Mouse (Mus musculus) mouse embryonic stem cell (cell line): ENCODE measurements at regions not wholly inside any gene's neighbourhood (a gene's known extent, or its start where the extent isn't known, plus 50 kb on each side); places are given as distances from the start of the nearest gene placed in this dataset.

ENCODE experiments used
- in situ Hi-C, 2 experiments: fragments of 300-500 bp; cut with MboI; formaldehyde crosslinking; loops; 1 replicate in 1 of 2; 3 replicates in 1 of 2; pipeline ENCODE4 v1.14.3; 2019 to 2020; ENCODE audit warnings: low sequenced_read_pairs in 2 of 2, low pct_unique_long_range_greater_than_20kb in 1 of 2, mixed read lengths in 1 of 2; ENCODE audit not compliant: unreplicated experiment in 1 of 2

DNA sequence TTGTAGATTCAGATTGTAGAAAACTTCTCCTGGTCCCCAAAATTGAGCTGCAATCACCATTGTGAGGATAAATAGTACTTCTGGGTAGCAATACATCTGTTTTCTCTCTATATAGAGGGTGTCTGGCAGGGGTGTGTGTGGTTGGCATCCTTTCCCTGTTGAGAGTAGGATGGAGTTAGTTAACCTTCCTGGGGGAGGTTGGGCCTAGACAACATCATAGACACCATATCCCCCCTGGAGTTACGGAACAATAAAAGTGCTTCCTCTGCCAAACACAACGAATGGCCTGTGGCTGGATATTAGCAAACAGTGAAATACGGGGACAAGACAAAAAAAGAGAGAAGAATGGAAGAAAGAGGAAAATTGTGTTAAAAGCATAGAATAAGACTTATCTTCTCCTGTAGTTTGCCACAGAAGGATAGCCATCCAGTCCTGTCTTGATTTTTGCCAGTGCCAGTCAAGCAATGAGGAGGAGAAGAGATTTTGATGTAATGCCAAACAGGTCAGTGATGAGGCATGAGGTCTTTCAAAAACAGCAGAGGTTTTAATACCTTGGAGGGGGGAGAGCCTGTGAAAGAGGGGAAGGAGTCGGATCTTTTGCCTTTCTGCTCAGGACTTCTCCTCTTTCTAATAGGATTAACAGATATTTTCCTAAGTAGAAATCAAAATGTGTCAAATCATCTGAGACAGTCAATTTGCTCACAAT, 155.0 kb upstream of the Tmem161b start:
- in situ Hi-C loops = no loop called here

DNA sequence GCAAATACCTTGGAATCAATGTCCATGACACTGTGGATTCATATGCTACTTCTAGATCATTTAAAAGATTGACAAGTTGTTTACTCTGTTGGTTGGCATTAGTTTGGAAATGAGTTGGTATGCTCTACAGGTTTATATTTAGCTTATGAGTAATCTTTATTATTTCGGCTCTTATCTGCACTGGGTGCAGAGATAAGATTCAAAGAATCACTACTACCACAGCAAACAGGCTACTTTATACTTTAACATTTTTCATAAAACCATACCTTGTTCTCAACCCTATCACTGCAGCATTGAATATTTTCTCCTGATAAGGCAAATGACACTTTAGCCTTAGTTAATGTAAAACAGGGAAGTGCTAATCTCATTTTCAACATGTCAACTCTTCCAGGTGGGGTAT, 153.7 kb upstream of the Tmem161b start:
- in situ Hi-C loops = no loop called here
